Mouse (Mus musculus) cerebellum, postnatal 10 days (tissue): ENCODE results near the gene 1600002K03Rik.

Experiments used
- DNase-seq, 2 experiments: peaks; one replicate each; pipeline ENCODE4 v3.0.0; 2021; ENCODE audit warnings: mixed read lengths in 2 of 2

Gene 1600002K03Rik

GRCm38 (mm10) chr10:80172527-80173292, at the start of gene 1600002K03Rik:
Gene 1600002K03Rik (plus strand): TSS chr10:80172944.
- peak; percentile 91 for DNase-seq

- DNase-seq = peak in 1 of 2 experiments; percentile 11
Observed at GRCm38 (mm10) chr10:80123932-80124562, 48.7 kb upstream of the 1600002K03Rik start.

- DNase-seq = no peak
Observed at GRCm38 (mm10) chr10:80127920-80128319, 44.8 kb upstream of the 1600002K03Rik start.

- peak; percentile 48 to 54 for DNase-seq
Observed at GRCm38 (mm10) chr10:80129846-80130245, 42.9 kb upstream of the 1600002K03Rik start.

- peak; percentile 5 to 19 for DNase-seq
Observed at GRCm38 (mm10) chr10:80130403-80131031, 42.2 kb upstream of the 1600002K03Rik start.

GRCm38 (mm10) chr10:80131316-80131951, 41.3 kb upstream of the 1600002K03Rik start:
- DNase-seq = peak; percentile 55 to 57

- peak; percentile 36 to 37 for DNase-seq
Observed at GRCm38 (mm10) chr10:80131952-80132350, 40.8 kb upstream of the 1600002K03Rik start.

GRCm38 (mm10) chr10:80133226-80133849, 39.4 kb upstream of the 1600002K03Rik start:
- DNase-seq = peak; percentile 69 to 71

GRCm38 (mm10) chr10:80134421-80134820, 38.3 kb upstream of the 1600002K03Rik start:
- DNase-seq = peak; percentile 28 to 29

- peak; percentile 18 to 40 for DNase-seq
Observed at GRCm38 (mm10) chr10:80135161-80135560, 37.6 kb upstream of the 1600002K03Rik start.

- no peak for DNase-seq
Observed at GRCm38 (mm10) chr10:80135641-80136040, 37.1 kb upstream of the 1600002K03Rik start.

- DNase-seq = peak; percentile 22 to 28
Observed at GRCm38 (mm10) chr10:80136179-80136951, 36.4 kb upstream of the 1600002K03Rik start.

- peak; percentile 68 to 75 for DNase-seq
Observed at GRCm38 (mm10) chr10:80136952-80137625, 35.7 kb upstream of the 1600002K03Rik start.

- DNase-seq = peak; percentile 68 to 72
Observed at GRCm38 (mm10) chr10:80137626-80138552, 34.9 kb upstream of the 1600002K03Rik start.

GRCm38 (mm10) chr10:80138553-80139438, 33.9 kb upstream of the 1600002K03Rik start, which contains the start of gene Atp5d:
Gene Atp5d (plus strand): TSS chr10:80138632.
- DNase-seq = peak; percentile 83 to 88

- DNase-seq = no peak
Observed at GRCm38 (mm10) chr10:80139439-80139775, 33.3 kb upstream of the 1600002K03Rik start.

- DNase-seq = no peak
Observed at GRCm38 (mm10) chr10:80139975-80140665, 32.6 kb upstream of the 1600002K03Rik start.

- DNase-seq = no peak
Observed at GRCm38 (mm10) chr10:80140666-80141035, 32.1 kb upstream of the 1600002K03Rik start, which contains the start of gene Cbarp. Gene Cbarp (minus strand): TSS chr10:80140835.
